Mouse (Mus musculus) C2C12 (cell line): ENCODE results near the gene Nop2. TPM values are rescaled to one million over a fixed set of nuclear protein-coding genes. Genes with fewer than 3 reads are reported as not detected.

Experiments
- H3K27me3 ChIP-seq: one replicate; pipeline ENCODE4 v1.6.1; 2011; ENCODE audit not compliant: control insufficient read depth, insufficient read depth, insufficient read length
- H3K36me3 ChIP-seq: one replicate; pipeline ENCODE4 v1.6.1; 2011; ENCODE audit not compliant: control insufficient read depth, insufficient read depth
- H3K4me3 ChIP-seq: one replicate; pipeline ENCODE4 v1.5.1; 2011; ENCODE audit warnings: mild to moderate bottlenecking, control low read depth; ENCODE audit not compliant: poor library complexity, insufficient read depth, severe bottlenecking
- H3K79me2 ChIP-seq: one replicate; pipeline ENCODE4 v1.6.1; 2011; ENCODE audit not compliant: control insufficient read depth, insufficient read depth
- H3K79me3 ChIP-seq: one replicate; pipeline ENCODE4 v1.6.1; 2011; ENCODE audit warnings: low read depth, control low read depth
- H3ac ChIP-seq: one replicate; pipeline ENCODE3; 2011; ENCODE audit warnings: low read depth; ENCODE audit not compliant: control insufficient read depth, insufficient read length
- CEBPB ChIP-seq: IDR thresholded peaks from one replicate; pipeline ENCODE4 v1.6.1; 2011; ENCODE audit warnings: low read depth, mild to moderate bottlenecking, control low read depth, moderate library complexity
- CTCF ChIP-seq: IDR thresholded peaks from one replicate; pipeline ENCODE4 v1.5.1; 2011; ENCODE audit not compliant: control insufficient read depth, insufficient read depth, insufficient read length
- FOSL1 ChIP-seq: IDR thresholded peaks from one replicate; pipeline ENCODE4 v1.8.0; 2011; ENCODE audit warnings: mild to moderate bottlenecking, low read length; ENCODE audit not compliant: poor library complexity, insufficient read depth, severe bottlenecking
- MAX ChIP-seq: IDR thresholded peaks from one replicate; pipeline ENCODE4 v1.6.1; 2011; ENCODE audit warnings: mild to moderate bottlenecking, control low read depth
- MYOD1 ChIP-seq: IDR thresholded peaks from one replicate; pipeline ENCODE4 v1.6.1; 2011; ENCODE audit warnings: low read depth; ENCODE audit not compliant: control insufficient read depth, insufficient read length
- MYOG ChIP-seq: IDR thresholded peaks from one replicate; pipeline ENCODE4 v1.6.1; 2011; ENCODE audit not compliant: control insufficient read depth, insufficient read length; ENCODE audit errors: extremely low read depth
- USF1 ChIP-seq: IDR thresholded peaks from one replicate; pipeline ENCODE4 v1.6.1; 2011; ENCODE audit warnings: low read depth, mild to moderate bottlenecking, control low read depth, moderate library complexity
- long read RNA-seq, 2 experiments: library from polyadenylated mRNA; unstranded; transcript quantifications; one replicate each; pipeline ENCODE4 v2.0.0; 2019 to 2020
- polyA plus RNA-seq: library from polyadenylated mRNA; unstranded; fragments of >200 nt; fragmentation: generic; extraction: Trizol; gene quantifications from one replicate; pipeline ENCODE4 v1.2.1, GENCODE M21; 2012; ENCODE audit warnings: missing spikeins

The Nop2 gene
- 132 TPM for polyA plus RNA-seq
- long read RNA-seq, experiment 1, transcript Nop2-201 (16 exons, 2,597 nt) = major isoform, 25 of 45 reads
- long read RNA-seq, experiment 1, partial matches to known transcripts = 10 of 45 reads
- long read RNA-seq, experiment 1, other reads (novel, unspliced or antisense) = 10 of 45 reads
- long read RNA-seq, experiment 2, transcript Nop2-201 (16 exons, 2,597 nt) = major isoform, 1,359 of 1,660 reads
- long read RNA-seq, experiment 2, partial matches to known transcripts = 51 of 1,660 reads
- long read RNA-seq, experiment 2, other reads (novel, unspliced or antisense) = 250 of 1,660 reads

DNA sequence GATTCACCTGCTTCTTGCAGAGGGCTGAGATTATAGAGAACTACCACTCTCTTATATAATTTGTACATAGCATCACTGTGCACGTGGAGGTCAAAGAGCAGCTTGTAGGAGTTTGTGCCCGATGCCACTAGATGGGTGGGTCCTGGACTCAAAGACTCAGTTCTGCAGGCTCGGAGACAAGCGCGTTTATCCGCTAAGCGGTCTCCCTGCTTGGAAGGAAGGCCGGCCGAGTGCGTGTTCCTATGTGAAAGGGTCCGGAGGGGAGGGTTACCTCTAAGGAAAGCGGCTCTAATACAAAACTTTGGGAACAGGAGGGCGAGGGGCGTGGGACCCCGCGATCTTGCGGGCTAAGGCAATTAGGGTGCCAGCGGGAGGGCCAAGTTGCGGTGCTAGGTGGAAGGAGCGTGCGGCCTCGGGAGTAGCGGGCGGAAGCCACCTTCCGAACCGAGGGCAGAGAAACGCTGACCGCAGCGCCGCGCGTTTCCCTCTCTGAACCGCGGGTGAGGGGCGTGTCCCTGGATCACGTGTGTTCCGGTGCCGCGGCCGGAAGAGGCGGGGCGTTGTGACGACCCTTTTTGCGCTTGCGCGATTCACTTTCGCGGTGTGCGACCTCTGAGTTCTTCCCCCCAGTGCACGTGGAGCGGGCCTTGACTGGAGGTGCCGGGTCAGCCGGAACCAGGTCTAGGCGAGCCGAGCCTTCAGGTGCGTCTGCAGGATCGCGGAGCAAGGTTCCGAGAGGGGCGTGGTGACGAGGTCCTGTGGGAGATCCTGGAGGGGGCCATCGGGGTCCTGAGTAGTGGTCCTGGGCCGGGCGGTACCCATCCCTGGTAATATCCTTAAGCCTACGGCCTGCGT, at the start of gene Nop2:
Gene Nop2 (plus strand): TSS at position 608 of the 855 bp plus-strand sequence.
- peak within 1 kb of the TSS; percentile 88 for H3ac ChIP-seq
- peaks cover 68% of the 10 kb centered on the region for H3K36me3 ChIP-seq

DNA sequence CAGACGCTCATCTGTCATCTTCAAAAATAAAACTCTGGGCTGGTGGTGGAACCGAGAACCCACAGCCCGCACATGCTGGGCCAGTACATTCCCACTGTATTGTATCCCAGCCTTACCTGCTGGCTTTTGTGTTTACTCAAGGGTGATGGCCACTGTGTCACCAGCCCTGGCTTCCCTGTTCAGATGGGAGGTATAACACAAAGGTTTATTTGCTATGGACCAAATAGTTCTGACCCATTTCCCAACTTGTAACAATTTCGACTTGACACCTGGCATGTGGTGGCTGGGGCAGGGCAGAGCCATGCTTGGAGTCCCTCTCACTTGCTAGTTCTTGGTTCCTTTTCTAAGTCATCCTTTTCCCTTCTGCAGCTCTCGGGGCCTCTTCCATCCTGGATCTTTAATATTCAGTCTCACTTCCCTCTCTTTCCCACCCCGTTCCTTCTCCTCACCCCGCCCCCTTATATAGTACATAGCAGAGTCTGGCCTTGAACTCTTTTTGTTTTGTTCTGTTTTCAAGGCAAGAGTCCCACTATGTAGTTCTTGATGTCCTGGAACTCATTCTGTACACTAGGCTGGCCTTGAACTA, 48.8 kb upstream of the Nop2 start:
- Histone ChIP-seq H3ac (no peak overlapping the region), H3K36me3 (no peaks in the 10 kb centered on the region), H3K79me3 (no peaks in the 10 kb centered on the region), H3K4me3 (no peak overlapping the region), H3K27me3 (peaks cover 8% of the 10 kb centered on the region), H3K79me2 (no peaks in the 10 kb centered on the region)
- no peak for TF ChIP-seq USF1
- TF ChIP-seq CEBPB = no peak
- no peak for TF ChIP-seq FOSL1
- no peak for TF ChIP-seq MAX
- TF ChIP-seq MYOD1 = no peak
- TF ChIP-seq CTCF = no peak
- no peak for TF ChIP-seq MYOG

More for the DNA sequence above, at the start of gene Nop2:
- Histone ChIP-seq H3K27me3 (no peaks in the 10 kb centered on the region), H3K4me3 (peak within 1 kb of the TSS; percentile 91), H3K79me3 (peaks cover 38% of the 10 kb centered on the region), H3K79me2 (peaks cover 48% of the 10 kb centered on the region)
- TF ChIP-seq USF1 = peak; percentile 87
- TF ChIP-seq MAX = peak; percentile 98
- TF ChIP-seq FOSL1 = no peak
- no peak for TF ChIP-seq MYOG
- TF ChIP-seq MYOD1 = no peak
- no peak for TF ChIP-seq CEBPB

DNA sequence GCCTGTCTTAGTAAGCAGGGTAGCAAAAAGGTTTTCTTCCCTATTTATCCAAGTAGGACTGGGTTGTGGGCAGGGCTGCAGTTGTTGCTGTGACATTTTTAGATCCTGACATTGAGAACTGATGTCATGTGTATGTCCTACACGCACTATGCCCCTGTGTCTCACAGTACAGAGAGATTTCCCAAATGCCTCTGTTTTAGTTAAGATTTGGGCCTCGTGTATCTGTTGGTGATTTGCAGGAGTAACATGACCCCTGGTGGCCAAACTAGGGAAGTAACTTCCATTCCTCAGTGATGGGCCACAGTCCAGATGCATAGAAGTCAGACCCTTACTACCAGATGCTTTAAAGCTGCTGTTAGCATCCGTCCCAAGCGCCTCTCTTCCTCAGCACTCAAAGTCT, 47.3 kb upstream of the Nop2 start:
- Histone ChIP-seq H3K27me3 (no peaks in the 10 kb centered on the region), H3K79me3 (no peaks in the 10 kb centered on the region), H3K36me3 (no peaks in the 10 kb centered on the region), H3K4me3 (no peak overlapping the region), H3K79me2 (no peaks in the 10 kb centered on the region), H3ac (no peak overlapping the region)
- peak; percentile 47 for TF ChIP-seq CTCF
- TF ChIP-seq FOSL1 = no peak
- TF ChIP-seq USF1 = no peak

DNA sequence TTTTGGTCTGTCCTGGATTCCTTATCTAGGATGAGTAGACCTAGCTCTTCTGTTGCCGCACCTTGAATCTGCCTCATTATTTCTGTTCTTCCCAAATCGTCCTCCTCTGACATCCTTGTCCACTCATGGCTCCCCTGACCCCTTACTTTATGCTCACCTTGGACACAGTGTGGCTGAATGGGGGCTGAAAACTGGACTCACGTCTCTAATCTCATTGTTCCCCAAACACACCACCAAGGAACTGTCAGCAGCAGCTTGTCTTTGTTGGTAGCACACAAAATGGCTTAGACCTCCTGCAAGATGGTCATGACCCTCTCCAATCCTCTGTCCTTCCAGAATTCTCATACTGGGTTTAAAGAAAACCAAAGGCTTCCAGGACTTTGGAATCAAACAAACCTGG, 43.8 kb upstream of the Nop2 start:
- Histone ChIP-seq H3K4me3 (no peak overlapping the region), H3K79me3 (no peaks in the 10 kb centered on the region), H3K36me3 (no peaks in the 10 kb centered on the region), H3K27me3 (no peaks in the 10 kb centered on the region), H3K79me2 (no peaks in the 10 kb centered on the region), H3ac (no peak overlapping the region)
- TF ChIP-seq FOSL1 = no peak
- no peak for TF ChIP-seq MYOD1
- TF ChIP-seq CEBPB = no peak
- no peak for TF ChIP-seq MYOG
- TF ChIP-seq CTCF = no peak
- no peak for TF ChIP-seq USF1
- TF ChIP-seq MAX = no peak

DNA sequence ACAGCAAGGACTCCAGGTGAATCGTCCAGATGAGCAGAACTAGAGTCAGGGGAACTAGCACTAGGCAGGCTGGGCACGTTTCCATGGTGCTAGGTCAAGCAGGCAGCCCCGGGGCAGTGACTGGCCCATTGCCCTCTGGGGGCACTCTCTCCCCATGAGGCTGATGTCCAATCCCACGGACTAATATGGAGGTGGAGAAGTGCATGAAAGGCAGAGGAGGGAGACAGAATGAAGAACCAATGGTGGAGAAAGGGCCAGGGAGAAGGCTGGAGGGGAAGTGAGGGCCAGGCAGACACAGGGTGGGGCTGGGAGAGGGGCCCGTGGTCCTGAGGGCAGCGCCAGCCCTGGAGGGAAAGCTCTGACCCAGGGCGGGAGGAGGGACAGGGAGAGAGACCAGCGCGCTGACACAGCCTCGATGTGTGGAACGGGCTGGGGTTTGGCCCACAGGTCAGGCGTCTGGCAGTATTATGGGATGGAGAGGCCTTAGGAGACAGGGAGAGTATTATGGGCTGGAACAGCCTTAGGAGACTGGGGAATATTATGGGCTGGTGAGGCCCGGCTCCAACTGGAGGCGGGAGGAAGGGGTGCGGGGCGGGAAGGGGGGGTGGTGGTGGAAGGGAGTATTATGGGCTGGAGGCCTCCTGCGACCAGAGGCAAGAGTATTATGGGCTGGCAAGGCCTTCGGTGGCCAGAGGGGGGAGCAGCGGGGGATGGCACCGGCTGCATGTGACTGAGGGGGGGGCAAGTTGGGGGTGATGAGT, 43.0 kb upstream of the Nop2 start:
- no peak overlapping the region for H3K4me3 ChIP-seq
- no peaks in the 10 kb centered on the region for H3K79me3 ChIP-seq
- no peaks in the 10 kb centered on the region for H3K79me2 ChIP-seq
- no peak overlapping the region for H3ac ChIP-seq
- TF ChIP-seq MYOD1 (no peak), USF1 (no peak), CTCF (peak; percentile 8)
- H3K36me3 ChIP-seq = no peaks in the 10 kb centered on the region
- no peaks in the 10 kb centered on the region for H3K27me3 ChIP-seq
